Mouse (Mus musculus): ENCODE results near the gene Bnip1. TPM values are rescaled to one million over a fixed set of nuclear protein-coding genes. Genes with fewer than 3 reads are reported as not detected.

Gene Bnip1
- 10 to 100 TPM; 24.8 to 36.2 (median 29.3) TPM for total RNA-seq (2022)

DNA sequence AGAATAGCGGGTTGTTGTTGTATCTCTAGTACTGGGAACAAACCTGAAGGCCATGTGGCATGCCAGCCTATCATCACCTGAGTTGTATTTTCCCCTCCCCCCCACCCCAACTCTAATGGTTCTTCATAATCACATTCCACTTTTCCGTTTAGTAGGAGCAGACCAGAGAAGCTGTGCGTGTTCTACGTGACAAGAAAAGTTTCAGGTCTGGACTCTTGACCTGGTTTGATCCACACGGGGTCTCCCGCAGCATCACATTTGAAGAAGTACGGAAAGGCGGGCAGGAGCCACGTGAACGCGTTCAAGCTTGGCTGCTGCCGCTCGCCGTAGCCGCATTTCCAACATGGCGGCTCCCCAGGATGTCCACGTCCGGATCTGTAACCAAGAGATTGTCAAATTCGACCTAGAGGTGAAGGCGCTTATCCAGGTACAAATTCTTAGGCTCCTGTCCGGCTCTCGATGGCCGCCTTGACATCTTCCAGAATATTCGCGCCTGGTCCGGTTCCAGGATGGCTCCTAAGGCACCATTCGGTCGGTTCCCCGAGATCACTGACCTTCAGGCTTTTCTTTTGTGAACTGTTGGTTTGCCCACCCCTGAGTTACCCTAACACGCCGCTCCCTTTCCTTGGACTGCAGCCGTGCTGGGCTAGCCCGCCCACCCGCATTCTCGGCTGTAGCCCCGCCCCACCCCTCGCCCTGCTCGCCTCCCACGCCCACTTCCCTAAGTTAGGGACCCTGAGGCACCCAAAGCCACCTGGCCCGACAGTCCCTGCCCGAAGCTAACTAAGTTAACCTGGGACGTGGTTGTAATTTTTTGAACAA is at the start of gene Bnip1:
Gene Bnip1 (plus strand): TSS at position 317 of the 822 bp plus-strand sequence.
- peak; percentile 67 for DNase-seq

DNA sequence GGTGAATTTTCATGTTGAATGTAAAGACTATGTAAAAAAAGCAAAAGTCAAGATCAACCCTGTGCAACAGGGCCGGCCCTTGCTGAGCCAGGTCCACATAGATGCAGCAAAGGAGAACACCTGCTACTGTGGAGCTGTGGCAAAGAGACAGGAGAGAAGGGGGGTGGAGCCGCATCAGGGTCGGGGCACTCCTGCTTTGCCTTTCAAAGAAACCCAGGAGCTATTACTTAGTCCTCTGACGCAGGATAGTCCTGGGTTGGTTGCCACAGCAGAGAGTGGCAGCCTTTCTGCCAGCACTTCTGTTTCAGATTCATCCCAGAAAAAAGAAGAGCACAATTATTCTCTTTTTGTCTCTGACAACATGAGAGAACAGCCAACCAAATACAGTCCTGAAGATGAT is 38.3 kb upstream of the Bnip1 start:
- no peak for DNase-seq

DNA sequence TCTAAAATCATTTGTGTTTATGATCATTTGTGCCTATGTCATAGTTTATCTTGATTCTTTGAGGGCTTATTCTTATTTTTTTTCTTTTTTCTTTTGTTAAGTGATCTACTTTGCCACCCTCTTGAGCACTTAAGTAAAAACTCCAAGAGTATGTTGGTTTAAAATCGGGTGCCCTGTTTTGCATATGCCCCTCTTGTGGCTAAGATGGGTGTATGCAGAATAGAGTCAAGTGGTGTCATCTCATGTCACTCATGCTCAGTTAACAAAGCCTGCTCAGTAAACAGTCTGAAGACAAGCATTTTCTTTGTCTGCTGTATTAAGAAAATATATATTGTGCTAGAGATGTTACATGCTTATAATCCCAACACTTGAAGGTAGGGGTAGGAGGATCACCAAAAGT is 37.6 kb upstream of the Bnip1 start:
- DNase-seq: no peak

DNA sequence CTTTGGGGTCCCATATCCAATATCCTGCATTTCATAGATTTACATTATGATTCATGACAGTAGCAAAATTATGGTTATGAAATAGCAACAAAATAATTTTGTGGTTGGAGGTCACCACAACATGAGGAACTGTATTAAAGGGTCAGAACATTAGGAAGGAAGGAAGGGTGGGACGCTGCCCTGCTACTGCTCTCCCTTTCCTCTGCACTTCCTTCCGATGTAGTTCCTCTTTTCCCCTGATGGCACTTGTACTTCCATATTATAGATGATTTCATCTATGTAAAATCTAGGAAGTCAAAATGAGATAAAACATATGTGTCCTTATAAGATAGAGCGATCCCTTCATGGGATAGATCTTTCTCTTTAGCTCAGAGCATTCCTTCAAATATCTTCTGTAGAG is 30.9 kb upstream of the Bnip1 start:
- DNase-seq: no peak

DNA sequence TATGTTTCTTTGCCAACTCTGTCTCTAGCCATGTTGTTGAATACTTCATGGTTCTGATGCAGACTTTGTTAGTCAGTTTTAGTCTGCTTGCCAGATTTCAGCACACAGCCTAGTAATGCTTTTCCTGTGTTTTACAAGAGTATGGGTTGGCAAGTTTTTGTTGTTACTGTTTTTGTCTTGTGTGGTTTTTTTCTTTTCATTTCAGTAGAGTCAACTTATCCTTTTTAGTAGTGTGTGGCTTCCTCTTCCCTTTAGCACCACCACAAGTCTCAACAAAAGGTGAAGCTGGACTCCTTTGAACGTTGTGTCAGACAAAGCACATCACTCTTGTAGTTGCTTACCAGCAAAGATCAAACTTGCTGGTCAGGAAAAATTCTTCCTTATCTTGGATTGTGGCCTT is 28.6 kb upstream of the Bnip1 start:
- DNase-seq: no peak

DNA sequence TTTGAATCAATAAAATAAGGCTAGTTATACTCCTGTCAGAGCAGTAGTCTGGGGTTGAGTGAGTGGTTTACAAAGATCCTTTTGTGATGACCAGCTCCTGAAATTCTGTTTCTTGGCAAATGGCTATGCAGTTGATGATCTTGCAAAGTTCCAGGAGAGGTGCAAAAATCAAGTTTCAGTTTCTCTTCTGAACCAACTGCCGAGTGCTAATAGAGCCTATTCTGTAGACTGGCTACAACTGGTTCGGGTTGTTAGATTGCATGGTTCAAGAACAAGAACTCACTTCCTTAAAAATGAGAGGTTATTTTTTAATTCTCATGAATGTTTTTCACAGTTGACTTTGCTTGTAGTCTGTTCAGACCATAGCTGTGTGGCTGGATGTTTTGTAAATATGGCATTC is 27.4 kb upstream of the Bnip1 start:
- DNase-seq: no peak

DNA sequence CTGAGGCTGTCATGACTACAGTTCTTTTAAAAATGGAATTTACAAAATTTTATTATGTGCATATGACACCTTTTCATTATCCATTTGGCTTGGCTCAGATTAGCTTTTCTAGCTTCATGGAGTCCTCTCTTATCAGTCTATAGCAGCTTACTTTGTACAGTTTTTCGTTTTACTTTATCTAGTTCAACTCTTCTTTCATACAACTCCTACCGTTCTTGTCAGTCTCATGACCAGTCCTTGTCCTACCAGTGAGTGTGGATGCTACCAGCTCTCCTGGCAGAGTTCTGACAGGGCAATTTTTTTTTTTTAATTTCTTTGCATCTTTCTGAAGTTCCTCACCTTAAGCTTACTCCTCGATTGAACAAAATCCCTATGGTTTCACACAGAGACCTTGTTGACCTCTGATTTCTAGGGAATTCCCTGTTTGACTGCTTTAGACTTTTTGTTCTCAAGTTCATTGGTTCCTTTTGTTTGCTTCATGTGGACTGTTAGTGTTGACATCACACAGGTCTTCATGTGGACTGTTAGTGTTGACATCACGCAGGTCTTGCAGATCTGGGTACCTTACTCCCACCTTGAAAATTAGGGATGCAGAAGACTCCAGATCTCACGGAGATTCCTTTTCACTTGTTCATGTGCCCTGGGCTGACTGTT is 13.6 kb upstream of the Bnip1 start:
- DNase-seq: no peak

DNA sequence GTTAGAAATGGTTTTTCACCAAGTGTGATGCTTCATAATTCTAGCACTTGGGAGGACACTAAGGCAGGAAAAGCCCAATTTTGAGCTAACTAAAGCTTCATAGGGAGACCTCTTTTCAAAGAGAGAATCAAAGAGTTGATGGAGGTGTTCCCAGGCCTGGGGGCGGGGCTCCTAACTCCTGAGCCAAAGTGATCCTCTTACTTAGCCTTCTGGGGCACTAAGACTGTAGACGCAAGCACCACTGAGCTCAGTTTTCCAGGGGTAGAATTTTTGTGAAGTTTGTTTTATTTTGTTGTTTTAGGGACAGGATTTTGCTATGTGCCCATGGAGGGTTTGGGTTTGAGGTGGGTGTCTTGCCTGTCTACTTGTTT is 13.1 kb upstream of the Bnip1 start:
- no peak for DNase-seq

DNA sequence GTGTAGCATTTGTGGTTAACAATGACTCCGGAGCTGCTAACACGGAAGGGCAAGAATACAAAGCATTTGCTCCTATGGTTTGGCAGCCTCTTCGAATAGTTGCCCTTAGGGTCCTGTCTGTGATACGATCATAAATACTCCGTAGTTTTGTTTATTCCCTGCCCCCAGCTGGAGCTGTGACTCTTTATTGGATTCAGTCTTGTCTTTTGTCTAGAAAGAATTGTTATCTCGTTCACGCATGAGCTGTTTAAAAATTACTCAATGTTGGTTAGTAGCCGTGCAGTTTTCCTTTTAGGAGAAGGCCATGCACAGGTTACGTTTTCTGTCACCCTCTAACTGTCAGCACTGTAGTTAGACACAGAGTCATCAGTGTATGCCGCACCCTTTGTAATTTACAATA is 4.7 kb upstream of the Bnip1 start:
- DNase-seq: no peak

DNA sequence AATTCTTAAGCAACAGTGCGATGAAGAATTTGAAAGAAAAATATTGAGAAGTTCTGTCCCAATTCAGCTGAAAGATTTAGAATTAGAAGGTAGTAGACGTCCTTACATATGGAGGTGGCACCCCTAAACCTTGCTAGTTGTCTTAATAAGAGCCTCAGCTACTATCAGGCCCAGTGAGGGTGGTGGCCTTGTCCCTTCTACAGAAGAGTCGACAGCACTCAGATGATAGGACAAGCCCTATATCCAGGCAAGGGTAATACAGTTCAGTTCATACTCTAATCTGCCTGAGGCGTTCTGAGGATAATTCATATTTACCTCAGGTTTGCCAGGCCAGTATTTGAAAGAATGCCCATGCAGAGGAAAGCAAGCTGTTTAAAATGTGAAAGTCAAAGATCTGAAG is 2.9 kb upstream of the Bnip1 start:
- DNase-seq: no peak

DNA sequence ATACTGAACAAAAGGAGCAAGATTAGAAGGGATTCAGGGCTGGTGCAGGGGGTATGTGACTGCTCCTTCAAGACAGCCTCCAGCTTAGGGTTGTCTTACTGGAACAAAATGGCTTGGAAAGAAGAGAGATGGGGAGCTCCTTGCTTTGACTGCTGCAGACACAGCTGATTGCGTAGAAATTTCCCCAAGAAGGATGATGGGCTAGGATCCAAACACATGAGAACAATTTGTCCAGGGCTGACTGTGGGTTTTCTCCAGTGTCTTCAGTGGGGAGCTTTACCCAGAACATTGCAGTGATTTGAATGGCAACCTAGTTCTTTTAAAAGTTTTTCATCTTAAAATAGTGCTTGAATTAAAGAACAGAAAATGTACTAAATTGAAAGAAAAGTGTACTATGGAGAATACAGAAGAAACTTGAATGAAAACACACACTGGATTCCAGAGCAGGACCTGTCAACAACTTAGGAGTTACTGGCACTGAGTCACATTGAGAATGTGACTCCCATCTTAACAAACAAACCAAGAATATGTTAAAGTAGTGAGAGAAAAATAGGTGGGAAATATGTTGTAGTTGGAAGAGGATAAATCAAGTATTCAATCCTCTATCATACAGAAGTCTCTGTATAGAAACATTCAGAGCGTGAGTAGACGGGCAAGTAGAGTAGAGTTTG is 2.3 kb upstream of the Bnip1 start:
- no peak for DNase-seq

DNA sequence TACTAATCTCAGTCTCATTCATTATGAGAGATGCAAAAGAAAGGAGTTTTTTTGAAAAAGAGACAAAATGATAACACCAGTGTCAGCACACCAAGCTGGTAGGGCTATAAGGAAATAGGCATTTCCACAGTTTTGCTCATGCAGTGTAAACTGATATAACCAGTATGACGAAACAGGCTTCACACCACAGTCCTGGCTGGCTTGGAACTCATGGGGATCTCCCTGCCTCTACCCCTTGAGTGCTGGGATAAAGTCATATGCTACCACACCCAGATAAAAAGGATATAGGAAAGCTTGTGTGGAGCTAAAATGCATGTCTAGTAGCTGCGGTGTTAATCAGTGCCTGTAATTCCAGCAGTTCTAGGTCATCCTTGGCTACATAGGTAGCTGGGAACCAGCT is 1.4 kb upstream of the Bnip1 start:
- no peak for DNase-seq

DNA sequence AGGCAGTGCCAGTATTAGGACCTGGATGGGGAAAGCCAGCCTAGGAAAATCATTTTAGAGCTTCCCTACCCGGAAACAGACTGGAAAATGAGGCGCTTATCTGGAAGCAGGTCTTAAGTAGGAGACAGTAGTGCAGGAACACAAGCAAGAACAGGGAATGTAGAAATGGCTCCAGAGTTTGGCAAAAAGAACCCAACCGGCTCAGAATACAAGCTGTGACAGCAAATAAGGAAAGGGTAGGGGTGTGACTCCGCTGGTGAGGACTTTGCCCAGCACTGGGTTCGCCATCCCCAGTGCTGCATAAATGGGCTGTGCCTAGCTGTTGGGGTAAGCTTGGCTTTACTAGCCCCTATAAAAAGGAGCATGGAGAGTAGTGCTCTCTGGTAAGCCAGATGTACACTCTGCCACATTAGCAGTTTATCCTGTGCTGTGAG is 761 bp downstream of the Bnip1 start:
- no peak for DNase-seq

DNA sequence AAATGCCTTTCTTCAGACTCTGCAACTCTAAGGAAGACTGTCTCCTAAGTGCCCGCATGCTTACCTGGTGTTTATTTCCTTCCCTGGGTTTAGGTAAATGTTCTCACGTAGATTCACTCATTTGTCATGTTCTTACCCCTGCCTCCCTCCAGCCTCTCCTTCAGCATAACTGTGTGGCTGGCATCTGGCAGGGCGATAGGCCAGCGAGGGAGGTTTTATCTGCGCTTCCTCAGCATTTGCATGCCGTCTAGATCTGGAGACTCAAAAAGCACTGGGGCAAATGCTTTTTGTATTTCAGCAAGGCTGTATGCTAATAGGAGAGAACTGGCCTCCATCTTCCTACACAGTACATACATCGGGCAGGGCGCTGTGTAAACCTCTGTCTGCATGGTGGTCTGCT is 3.7 kb downstream of the Bnip1 start:
- DNase-seq: no peak

DNA sequence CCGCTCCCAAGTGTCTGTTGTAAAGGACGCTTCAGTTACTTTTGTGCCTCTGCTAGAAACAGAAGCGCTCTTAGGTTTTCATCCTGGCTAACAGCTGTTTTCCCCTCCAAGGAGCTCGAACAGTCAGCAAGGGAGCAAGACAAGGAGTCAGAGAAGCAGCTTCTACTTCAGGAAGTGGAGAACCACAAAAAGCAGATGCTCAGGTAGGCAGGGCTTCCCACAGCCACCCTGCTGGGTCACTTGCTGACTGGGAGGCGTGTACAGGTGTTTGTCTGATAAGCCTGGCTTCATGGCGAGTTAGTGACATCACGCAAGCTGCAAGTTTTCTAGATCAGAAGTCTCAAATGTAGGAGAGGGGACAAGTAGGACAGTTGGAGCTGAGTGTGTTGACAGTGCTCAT is 5.7 kb downstream of the Bnip1 start:
- no peak for DNase-seq

DNA sequence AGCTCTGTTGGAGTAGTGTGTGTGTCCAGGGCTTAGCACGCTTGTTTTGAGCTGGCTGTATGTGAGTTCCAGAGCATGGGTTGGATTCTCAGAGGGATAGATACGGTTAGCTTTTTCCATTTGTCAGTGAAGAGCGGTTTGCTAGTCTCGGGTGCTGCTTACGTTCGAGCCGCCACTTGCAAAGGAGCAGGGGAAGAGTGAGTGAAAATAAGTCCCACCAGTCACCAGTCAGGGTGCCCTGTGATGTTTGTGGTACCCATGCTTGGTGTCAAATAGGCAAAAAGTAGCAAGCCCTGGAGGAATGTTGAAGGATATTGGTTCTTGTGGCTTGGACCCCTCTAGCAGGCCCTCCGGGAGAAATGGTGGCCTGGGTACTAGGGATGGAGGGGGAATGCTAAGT is 8.1 kb downstream of the Bnip1 start:
- DNase-seq: no peak

DNA sequence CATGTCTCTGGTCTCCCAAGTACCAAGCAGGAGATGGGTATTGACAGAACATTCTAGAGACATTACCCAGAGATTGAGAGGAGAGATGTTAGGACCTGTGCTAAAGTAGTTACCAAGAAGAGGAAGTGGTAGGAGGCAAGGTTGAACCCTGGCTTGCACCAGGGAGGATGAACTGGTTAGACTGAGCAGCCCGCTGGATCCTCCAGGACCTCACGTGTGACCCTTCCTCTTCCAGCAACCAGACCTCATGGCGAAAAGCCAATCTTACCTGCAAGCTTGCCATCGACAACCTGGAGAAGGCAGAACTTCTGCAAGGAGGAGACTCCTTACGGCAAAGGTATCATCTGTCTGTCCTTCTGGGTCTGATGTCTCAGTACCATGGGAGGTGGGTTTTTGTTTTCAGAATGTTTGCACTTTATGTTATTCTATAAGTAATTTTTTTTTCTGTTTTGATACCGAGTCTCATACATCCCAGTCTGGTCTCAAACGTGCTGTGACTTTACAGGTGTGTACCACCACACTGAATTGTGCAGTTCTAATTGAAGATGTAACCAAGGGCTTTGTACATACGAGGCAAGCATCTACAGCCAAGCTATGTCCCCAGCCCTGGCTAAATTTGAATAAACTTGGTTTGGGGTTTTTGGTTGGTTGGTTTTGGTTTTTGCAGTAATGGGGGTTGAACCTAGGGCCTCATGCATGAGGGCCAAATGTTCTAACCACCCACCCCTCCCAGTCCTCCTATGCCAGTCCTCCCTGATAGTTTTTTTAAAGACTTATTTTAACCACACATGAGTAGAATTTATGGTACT is 8.8 kb downstream of the Bnip1 start:
- no peak for DNase-seq

DNA sequence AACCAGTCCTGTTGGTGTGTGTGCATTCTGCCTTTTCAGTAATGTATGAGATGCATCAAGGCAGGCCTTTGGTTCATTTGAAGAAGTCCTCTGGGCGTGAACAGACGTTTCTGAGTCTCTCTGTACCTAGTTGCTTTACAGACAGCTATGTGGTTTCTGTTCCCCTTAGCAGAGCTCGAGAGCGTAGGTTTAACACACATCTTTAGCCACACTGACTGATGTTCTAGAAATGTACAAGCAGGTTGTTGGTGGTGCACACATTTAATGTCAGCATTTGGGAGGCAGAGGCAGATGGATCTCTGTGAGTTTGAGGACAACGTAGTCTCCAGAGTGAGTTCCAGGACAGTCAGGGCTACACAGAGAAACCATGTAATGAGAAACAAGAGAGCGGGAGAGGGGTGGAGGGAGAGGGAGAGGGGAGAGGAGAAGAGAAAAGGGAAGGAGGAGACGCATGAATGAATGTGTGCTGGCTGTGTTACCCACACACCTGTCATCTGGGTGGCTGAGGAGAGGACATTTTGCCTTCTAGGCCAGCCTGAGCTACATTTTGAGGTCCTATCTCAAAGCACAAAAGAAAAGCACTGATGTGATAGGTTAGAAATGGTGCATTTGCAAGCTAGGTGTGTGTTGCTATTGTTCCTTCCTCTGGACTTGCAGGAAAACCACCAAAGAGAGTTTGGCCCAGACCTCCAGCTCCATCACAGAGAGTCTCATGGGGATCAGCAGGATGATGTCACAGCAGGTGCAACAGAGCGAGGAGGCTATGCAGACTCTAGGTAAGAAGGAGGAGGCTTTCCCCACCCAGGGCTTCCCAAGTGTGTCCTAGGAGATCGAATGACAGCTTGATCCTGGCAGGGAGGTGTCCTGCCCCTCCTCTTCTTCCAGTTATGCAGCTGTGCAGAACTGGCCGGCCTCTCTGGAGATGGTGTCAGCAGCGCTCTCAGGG is 9.7 kb downstream of the Bnip1 start:
- DNase-seq: no peak

DNA sequence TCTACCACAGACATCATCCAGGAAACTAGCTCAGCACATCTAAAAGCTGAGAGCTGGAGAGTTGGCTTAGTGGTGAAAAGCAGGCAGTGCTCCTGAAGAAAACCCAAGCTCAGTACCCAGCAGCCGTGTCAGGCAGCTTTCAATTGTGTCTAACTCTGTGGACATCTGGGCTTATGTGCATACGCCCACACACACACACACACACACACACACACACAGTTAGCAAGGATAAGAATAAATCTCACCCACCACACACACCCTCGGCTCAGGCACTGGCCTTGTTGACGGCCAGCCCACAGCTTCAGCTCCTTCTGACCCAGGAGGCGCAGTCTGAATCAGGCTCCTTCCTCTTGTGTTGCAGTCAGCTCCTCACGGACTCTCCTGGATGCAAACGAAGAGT is 10.7 kb downstream of the Bnip1 start:
- no peak for DNase-seq

DNA sequence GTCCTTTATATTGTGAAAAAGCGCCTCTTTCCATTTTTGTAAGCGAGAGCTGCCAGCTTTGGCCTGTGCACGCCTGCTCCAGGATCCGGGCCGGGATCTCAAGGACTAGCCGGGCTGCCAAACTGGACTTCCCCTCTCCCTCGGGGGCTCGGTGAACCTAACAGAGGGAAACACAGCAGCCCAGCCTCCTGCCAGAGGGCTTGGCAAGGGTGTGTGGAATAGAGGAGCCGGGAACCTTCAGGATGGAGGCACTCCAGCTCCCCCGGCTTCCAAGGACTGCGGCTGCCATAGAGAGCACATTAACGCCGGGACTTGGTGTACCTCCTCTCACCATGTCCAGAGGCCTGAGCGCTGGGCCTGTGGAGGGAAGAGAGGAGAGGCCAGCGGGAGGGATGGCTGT is 11.2 kb downstream of the Bnip1 start:
- no peak for DNase-seq

DNA sequence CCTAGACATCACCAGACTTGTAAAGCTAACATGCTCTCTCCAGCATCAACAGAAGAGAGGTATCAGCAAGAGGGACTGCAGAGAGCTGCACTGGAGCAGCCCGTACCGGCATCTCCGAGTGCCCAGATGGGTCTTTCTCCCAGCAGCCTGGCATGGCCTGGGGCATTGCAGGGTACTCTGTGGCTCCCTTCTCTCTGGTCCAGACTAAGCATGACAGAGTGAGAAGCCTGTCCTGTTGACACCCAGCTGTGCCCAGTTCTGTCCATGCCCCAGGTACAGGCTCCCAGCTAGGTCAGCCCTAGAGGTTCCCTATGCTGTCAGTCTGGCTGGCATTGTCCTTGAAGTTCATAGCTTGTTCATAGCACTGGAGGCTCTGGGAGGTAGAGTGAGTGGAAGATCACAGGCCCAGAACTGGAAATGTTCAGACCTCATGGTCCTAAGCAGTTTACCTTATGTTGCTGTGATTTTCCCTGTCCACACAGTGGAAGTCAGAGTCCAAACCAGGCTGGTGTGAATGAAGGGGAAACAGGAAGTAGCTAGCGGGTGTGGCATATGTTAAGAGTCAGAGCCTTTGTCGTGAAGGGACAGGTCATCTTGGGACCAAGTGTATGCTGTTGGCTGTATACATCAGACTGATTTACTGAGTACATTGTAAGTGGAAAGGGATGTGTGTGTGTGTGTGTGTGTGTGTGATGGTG is 12.4 kb downstream of the Bnip1 start:
- no peak for DNase-seq

Data from adrenal gland, adult 8-10 months (tissue).